Mouse (Mus musculus) B cell, adult 2 months (primary cell): ENCODE data around the gene Enah.

Source experiments
- DNase-seq, 2 experiments: peaks; one replicate each; pipeline ENCODE4 v3.0.0; 2022

Gene Enah

DNA sequence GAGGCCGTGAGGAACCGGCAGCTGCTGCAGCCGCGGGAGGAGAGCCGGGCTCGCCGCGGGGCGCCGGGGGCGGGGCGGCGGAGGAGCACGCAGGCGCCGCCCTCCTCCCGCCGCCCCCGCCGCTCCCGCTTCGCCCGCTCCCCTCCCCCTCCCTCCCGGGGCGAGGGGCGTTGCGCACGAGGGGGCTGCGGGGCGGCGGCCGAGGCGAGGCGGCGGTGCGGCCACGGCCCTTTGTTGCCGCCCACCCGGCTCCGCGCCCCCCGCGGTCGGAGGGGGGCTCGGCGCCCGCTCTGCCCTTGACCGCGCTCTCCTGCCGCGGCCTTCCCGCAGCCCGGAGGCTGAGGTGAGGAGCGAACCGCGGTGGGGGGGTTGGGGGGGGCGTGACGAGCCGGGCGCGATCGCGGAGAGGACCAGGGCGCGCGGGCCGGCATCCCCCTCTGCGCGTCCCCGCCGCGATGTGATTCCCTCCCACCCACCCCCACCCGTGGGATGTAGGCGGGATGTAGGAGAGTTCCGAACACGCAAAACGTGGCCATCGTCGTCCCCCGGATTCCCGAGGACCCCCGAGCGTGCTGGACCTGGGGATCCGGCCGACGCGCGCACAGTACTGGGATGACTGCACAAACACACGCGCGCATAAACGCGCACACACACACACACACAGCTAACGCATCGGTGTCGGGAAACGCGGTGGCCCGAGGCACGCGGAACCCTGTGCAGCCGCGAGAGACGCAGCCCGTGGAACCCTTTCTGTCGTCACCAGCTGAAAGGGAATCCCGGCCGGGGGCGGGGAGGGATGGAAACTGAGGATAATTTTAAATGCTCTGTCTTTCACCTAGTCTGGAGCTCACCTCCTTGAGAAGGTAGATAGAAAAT is at the start of gene Enah:
Enah (minus strand) TSS at position 65 of the 876 bp plus-strand sequence.
- DNase-seq = no peak

DNA sequence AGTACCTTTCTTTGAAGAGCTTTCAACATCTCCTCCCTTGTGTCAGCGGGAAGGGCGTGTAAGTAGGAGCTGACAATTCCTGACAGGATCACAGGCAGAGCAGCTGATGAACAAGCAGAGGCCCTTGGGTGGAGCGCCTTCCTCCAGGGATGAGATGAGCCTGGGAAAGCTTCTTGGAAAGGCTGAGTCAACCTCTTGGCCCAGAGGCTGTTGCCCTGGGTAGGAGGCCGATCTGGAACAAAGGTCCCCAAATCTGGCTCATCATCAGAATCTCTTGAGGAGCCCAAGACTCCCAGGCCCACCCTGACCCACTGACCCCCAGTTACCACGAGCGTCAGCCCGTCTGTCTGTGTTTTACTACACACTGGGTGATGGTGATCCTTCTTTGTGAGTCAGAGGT is 48.3 kb upstream of the Enah start:
- no peak for DNase-seq

DNA sequence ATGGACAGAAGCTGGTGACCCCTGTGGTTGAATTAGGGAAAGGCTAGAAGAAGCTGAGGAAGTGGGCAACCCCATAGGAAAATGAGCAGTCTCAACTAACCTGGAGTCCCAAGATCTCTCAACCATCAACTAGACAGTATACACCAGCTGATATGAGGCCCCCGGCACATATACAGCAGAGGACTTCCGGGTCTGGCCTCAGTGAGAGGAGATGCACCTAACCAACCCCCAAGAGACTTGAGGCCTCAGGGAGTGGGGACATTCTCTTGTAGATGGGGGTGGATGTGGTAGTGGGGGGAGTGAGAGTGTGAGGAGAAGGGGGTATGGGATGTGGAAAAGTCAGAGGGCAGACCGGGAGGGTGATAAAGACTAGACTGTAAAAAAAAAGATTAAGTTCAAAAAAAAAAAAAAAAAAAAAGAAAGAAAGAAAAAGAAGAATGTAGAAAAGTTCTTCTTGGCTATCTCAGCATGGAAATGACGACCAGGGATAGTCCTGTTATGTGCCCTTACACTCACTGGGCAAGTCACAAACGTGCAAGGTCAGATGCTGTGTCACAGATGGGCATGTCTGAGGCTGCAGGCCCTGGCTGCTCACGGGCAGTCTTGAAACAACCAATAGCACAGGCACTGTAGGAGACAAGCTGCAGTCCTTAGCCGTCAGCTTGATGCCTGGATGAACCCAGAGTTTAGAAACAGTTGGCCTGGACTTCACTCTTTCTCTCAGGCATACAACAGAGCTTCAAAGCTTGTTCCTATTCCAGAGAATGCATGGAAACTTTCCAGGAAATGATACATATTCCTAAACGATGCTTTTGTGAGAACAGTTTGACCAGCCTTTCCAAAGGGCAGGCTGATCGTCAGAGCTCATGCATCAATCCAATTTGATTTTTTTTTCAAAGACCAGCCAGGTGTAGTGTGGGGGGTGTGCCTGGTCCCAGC is 47.0 kb upstream of the Enah start:
- no peak for DNase-seq

DNA sequence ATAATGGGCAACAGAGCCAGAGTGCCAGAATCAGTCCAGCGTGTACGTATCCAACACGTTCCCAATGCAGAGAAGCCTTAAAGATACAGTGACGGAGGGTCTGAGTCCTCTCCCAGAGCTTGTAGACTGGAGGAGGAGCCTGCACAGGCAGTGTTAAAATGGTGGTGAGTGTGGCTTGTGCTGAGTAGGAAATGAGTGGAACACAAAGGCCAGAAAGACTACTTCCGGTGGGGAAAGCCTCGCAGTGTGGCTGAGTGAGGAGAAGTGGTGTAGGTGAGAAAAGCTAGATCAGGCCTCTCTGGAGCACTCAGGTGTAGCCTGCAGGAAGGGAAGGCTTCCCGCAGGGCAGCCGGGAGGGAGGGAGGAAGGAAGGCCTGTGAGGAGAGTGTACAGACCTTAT is 43.9 kb upstream of the Enah start:
- DNase-seq = no peak

DNA sequence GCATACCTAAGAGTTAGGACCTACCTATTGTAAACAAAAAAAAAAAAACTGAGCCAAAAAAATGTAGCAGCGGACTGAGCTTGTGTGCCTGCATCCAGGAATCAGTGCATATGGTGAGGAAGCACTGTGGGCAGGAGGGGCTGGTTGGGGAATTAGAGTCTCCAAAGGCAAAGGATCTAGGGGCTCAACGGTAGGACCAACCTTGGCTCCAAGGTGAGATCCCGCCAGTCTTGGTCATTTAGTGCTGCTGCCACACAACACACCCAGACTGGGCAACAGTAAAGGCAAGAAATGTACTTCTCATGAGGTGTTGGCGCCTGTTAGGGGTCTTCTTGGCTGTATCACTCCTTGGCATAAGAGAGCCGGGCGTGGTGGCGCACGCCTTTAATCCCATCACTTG is 43.0 kb upstream of the Enah start:
- no peak for DNase-seq

DNA sequence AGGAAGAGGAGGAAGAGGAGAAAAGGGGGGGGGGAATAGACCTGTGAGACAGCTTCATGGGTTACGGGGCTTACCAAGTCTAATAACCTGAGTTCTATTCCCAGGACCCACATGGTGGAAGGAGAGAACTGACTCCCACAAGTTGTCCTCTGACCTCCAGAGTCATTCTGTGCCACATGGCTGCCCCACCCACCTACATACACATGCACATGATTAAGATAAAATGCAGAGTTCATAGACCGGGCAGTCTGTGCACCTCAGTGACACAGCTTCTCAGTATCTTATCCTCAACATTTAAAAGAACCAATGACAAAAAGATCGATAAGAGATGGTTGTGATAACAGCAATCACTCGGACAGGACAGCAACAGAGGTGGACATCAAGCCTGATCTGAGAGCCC is 41.4 kb upstream of the Enah start:
- no peak for DNase-seq

DNA sequence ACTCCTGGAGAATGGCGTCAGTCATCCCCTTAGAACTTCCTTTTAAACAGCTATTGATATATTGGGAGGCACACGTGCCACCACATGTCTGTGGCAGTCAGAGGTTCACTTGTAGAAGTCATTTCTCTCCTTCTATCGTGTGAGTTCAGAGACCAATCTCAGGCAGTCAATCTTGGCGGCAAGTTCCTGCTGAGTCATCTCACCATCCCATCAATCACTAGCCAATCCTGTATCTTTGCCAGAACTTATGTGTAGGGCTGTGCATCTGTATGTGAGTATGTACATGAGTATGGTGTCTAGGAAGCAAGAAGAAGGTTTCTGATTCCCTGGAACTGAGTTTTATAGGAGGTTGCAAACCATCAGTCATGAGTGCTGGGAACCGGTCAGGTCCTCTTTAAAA is 40.0 kb upstream of the Enah start:
- no peak for DNase-seq

DNA sequence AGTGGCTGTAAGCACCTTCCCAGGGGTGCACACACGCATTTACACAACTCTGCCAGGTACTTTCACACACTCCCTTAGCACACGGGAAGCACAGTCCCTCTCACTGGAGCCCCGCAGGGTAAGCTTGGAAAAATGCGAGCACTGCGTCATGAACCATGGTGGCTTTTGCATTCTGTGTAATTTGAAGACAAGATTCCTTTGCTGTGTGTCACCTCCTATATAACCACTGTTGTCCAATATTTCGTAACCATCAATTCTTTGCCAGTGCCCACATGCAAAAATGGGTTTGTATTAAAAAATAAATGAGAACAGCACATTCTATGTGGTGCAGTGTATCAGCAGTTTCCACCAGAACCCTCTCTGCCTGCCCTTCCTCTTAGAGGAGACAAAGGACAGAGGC is 38.2 kb upstream of the Enah start:
- no peak for DNase-seq

DNA sequence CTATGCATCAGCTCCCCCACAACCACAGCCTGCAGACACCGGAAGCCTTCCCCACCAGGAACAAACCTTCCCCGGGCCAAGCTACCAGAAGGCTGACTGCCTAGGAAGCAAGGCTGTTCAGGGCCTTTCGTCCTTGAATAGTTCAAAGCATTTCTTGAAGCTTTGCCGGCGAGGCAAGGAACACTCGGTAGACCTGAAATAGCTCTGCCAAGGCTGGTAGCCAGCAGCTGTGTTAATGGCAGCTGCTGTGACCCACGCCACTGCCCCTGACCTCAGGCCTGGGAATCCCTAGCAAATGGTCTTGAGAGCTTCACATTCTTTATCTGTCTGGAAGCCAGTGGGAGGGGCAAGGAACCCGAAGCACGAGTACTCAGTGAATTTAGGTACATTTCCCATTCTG is 35.3 kb upstream of the Enah start:
- no peak for DNase-seq

DNA sequence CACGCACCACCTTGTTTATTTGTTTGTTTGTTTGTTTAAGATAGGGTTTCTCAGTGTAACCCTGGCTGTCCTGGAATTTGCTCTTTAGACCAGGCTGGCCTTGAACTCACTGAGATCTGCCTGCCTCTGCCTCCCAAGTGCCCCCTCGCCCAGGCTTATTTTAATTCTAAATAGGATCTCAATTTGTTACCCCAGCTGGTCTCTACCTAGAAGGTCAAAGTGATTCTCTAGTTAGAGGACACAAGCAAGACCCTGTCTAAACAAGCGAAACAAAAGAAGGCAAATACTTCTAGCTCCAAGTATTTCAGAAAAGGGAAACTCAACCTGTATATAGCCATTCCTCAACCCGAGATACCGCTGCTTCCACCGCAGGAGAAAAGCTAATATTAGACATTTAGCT is 34.9 kb upstream of the Enah start:
- no peak for DNase-seq

DNA sequence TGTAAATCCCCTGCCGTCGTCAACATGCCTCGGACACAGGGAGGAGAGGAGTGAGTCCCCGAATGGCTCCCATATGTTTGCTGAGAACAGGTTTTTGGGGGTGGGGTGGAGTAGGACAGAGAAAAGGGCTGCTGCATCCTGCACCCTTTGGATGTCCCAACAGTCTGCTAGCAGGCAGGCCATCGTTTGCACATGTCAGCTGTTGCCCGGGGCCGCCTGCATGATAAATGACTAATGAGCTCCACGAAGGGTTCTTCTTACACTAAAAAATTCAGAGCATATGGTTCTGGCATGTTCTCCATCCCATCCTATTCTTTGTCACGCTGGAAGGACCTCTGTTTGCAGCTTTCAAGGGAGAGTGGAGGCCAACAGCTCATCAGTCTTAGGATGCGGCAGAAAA is 33.2 kb upstream of the Enah start:
- DNase-seq = no peak

DNA sequence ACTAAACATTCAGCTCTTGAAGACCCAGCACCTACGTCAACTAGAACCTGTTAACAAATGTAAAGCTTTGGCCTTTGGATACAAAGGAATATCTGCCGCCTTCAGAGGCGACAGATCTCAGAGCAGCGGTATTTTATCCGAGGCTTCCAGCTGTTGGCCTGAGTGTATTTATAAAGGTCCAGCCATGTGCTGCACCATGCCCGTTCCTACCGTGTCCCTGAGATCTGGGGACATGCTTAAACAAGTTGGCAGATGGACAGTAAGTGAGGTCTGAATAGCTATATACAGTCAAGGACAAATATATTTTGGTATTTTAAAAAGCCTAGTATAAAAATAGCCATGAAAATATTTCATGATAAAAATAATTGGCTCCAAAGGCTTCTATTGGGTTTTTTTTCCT is 32.6 kb upstream of the Enah start:
- no peak for DNase-seq

DNA sequence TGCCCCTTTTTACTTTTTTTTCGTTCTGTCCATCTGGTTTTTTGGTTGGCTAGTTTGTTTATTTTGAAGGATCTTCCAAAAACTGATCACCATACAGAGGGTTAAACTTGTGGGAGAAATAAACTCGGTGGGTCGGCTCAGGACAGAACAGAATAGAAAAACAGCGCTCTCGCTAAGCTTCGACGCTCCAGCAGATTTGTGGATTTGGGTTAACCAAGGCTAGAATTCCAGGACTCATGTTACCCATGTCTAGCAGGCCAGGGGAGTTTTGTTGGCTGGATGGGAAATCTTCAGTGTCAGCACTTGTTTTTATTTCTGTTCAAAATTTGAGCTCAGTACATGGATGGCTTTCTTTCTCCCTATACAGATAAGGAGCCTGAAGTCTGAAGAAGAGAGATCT is 30.0 kb upstream of the Enah start:
- no peak for DNase-seq

DNA sequence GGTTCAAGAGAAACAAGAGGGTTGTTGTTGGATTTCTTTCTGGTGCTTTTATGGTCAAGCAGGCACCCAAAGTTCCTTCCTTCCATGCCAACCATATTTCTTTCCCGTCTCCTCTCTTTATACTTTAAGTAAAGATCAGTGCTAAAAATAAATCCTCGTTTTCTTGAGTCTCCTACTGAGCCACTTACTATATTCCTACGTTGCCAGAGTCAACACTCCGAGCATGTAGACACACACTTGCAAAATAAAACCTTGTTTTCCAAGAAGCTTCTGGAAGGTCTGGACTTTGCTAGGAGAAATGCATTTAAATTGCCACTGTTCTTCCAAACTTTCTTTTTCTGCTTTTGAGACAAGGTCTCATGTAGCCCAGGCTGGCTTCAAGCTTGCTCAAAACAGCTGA is 28.3 kb upstream of the Enah start:
- no peak for DNase-seq

DNA sequence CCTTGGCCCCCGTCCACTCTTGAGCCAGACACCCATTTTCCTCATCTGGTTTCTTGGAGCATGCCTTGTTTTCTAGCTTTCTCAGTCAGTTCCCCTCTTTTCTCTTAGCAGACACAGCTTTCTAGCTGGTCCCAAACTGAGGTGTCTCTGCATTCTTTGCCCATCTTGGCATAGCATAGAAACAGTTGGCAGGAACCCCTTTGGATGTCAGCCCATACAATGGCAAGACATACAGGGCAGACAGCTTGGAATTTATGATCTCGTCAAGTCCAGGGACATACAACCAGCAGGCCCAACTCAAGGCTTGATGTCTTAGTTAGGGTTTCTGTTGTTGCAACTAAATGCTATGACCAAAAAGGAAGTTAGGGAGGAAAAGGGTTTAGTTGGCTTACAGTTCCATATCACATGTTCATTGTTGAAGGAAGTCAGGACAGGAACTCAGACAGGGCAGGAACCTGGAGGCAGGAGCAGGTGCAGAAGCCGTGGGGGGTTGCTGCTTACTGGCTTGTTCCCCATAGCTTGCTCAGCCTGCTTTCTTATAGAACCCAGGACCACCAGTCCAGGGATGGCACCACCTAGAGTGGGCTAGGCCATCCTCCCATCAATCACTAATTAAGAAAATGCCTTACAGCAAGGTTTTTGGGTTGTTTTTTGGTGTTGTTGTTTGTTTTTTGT is 27.4 kb upstream of the Enah start:
- no peak for DNase-seq

DNA sequence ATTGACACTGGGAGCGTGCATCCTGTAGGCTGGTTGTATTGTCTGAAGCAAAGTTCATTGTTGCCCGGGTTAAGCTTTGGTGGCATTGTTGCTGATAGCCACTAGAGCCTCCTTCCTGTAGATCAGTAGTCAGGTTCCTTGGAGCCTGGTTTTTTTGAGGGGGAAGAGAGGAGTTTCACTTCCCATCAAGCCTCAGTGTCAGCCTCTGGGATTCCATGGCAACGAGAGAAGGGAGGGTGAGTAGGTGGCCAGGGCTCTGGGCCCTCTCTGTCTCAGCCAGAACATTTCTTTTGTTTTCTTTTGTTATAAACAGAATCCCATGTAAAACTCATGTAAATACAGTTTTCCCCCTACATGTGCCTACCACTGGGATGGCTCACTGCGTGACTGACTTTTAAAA is 25.4 kb upstream of the Enah start:
- no peak for DNase-seq

DNA sequence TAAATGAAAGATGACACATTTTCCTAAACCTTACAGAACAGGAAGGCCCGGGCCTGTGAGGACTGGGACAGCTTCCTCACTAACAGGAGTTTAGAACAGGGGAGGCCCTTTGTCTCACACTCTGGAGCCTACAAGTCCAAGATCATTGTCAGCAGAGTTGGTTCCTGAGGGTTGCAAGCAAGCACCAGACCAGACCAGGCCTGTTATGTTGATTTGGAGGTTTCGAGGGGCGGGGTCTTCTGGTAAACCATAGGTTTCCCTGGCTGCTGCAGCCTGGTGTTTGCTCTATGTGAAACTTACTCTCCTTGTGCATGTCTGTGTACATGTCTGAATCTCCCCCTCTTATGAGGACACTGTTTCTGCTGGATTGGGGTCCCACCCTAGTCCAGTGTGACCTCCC is 20.7 kb upstream of the Enah start:
- no peak for DNase-seq

DNA sequence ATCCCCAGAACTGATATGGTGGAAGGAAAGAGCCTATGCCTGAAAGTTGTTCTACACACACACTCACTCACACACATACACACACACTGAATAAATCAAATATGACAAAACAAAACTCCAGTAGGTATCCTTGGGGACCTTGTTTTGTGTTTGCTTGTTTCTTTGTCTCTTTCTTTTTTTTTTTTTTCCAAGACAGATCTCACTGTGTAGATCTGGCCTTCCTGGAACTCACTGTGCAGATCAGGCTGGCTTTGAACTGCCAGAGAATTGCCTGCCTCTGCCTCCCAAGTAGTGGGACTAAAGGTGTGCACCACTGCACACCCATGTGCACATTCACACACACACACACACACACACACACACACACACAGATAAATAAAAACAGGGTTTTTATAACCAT is 12.0 kb upstream of the Enah start:
- no peak for DNase-seq

DNA sequence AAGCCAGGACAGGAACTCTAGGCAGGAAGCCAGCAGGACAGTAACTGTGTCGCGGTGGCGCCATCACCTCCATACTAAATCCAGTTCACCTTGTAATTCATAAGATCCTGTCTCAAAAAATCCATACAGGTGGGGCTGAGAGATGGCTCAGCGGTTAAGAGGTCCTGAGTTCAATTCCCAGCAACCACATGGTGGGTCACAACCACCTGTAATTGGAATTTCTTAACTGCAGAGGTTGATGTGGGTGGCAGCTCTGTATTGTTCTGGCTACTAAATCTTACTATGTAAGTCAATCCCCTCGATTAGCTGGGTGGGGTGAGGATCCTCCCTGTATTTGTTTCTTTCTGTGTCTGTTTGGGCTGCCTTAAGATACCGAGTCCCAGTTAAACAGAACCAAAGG is 11.3 kb upstream of the Enah start:
- DNase-seq = no peak

DNA sequence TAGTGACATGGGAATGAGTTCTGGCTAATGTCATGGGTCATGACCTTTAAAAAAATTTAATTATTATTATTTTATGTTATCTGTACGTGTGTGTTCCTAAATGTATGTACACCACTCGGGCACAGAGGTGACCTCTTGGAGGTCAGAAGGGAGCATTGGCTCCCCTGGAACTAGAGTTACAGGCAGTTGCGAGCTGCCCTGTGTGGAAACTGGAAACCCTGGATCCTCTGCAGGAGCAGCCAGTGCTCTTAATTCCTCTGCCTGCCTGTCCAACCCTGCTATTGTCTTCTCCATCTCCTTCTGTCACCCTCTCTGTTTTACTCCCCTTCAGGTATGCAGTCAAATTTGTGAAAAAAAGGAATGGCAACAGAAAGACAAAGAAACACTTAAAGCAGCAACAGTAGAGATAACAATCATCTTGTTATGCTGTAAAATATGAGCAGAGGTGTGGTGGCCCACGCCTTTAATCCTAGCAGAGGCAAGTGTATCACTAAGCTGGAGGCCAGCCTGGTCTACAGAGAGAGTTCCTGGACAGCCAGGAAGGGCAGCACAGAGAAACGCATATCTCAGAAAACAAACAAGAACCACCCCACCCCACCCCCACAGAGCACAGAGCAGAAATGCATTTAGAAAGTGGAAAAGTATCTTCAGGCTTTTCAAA is 10.3 kb upstream of the Enah start:
- no peak for DNase-seq

DNA sequence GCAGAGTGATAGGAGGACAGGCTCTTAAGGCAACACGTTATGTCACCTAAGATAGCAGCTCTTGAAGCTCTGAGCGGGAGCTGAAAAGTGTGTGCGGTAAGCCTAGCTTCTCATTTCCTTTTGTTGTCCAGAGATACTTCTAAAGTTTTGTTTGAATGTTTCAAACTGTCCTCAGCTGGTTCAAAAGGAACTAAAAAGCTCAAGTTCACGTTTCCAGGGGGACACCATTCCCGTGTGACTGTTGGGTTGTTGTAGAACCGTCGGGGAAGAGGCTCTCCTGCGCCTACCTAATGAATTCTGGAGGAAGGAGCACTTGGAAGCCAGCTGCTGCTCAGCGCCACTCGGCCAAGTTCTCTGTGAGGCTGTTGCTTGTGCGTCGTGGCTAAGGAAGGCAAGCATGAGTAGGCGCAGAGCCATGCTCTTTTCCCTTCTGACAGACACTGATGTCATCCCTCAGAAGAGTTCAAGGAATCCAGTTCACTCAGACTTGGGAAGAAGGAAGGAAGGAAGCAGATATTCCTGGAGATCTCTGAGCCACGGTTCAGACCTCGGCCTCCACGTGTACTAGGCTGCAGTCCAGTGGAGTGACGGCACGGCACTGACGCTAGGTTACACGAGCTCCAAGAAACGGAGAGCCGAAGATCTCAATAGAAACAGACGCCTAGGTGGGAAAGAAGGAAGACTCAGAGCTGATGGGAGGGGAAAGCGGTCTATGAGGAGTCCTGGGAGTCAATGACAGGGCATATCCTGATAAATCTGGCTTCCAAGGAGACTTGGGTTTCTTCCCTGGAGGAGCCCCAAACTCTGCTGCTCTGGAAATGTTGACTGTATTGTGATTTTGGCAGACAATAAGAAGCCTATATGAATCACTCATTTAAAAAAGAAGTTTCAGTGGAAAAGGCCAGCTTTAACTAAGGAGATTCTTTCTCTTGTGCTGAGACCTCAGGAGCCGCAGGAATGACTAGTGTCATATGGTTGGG is 8.7 kb upstream of the Enah start:
- no peak for DNase-seq
